Mouse (Mus musculus): Measurements from ENCODE around the gene Arhgef25. TPM values are rescaled to one million over a fixed set of nuclear protein-coding genes. Genes with fewer than 3 reads are reported as not detected.

The Arhgef25 gene
- polyA plus RNA-seq, 1 experiment from 2014 or later = 21.3 TPM

DNA sequence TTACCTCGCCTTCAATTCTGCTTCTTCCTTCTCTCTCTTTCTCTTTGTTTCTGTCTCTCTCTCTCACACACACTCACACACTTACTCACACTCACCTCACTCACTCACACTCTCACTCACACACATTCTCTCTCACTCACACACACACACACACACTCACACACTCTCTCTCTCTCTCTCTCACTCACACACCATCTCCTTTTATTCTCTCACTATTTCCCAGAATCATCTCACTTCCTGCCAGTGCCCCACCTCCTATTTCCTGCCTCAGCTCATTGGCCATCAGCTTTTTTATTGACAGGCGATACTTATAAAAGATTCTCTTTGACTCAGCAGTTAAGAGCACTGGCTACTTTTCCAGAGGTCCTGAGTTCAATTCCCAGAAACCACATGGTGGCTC, 28.5 kb upstream of the Arhgef25 start:
- WGBS = 80% methylated on average over 2 of the region's 2 CpGs

DNA sequence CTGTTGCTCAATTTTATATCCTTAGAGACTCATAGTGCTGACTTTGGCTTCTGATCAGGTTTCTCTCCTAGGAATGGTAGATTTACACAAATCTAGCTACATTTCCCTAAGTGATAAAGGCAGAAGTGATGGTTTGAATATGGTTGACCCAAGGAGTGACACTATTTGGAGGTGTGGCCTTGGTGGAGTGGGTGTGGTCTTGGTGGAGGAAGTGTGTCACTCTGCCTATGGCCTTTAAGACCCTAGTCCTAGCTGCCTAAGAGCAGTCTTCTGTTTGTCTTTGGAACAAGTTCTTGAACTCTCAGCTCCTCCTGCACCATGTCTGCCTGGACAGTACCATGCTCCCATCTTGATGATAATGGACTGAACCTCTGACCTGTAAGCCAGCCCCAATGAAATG, 27.3 kb upstream of the Arhgef25 start:
- Histone ChIP-seq H3K9ac (no peak overlapping the region), H3K27me3 (replicated peaks) (no peaks in the 10 kb centered on the region), H3K27ac (ENCODE audit: poor library complexity, severe bottlenecking) (no peak overlapping the region), H3K9me3 (replicated peaks) (0 out of 2 replicates have a peak, but pooled peaks cover 4% of the 10 kb centered on the region), H3K4me3 (no peak overlapping the region), H3K36me3 (no peaks in the 10 kb centered on the region), H3K4me2 (no peak overlapping the region), H3K4me1 (replicated peaks) (no peaks in the 10 kb centered on the region)
- ATAC-seq (ENCODE audit: insufficient number of reproducible peaks, low FRiP score) = no peak

More for the DNA sequence above, 28.5 kb upstream of the Arhgef25 start:
- no peaks in the 10 kb centered on the region for H3K36me3 ChIP-seq
- H3K9me3 ChIP-seq (replicated peaks) = 0 out of 2 replicates have a peak, but pooled peaks cover 4% of the 10 kb centered on the region
- H3K27me3 ChIP-seq (replicated peaks) = no peaks in the 10 kb centered on the region
- no peak overlapping the region for H3K4me2 ChIP-seq
- ATAC-seq (ENCODE audit: insufficient number of reproducible peaks, low FRiP score) = no peak
- no peak overlapping the region for H3K9ac ChIP-seq
- H3K4me3 ChIP-seq = no peak overlapping the region
- H3K27ac ChIP-seq (ENCODE audit: poor library complexity, severe bottlenecking) = no peak overlapping the region
- no peaks in the 10 kb centered on the region for H3K4me1 ChIP-seq (replicated peaks)

DNA sequence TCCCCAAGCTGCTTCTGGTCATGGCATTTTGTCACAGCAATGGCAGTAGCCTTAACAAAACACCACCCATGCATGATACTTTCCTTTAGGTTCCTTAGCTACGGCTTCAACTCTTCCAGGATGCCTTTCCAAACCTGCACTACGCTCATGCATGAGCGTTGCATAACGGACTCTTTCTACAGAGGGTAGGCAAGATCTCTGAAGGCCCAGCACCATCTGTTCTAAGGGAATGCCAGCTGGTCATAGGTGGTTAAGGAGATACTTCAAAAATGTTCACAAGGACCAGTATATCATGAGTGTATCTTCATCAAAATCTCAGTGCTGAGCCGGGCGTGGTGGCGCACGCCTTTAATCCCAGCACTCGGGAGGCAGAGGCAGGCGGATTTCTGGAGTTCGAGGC, 26.6 kb upstream of the Arhgef25 start:
- WGBS = 90% methylated on average over 11 of the region's 11 CpGs
- no peaks in the 10 kb centered on the region for H3K36me3 ChIP-seq
- H3K9me3 ChIP-seq (replicated peaks) = 0 out of 2 replicates have a peak, but pooled peaks cover 4% of the 10 kb centered on the region
- H3K27ac ChIP-seq (ENCODE audit: poor library complexity, severe bottlenecking) = no peak overlapping the region
- H3K4me1 ChIP-seq (replicated peaks) = no peaks in the 10 kb centered on the region
- no peak for ATAC-seq (ENCODE audit: insufficient number of reproducible peaks, low FRiP score)
- no peaks in the 10 kb centered on the region for H3K27me3 ChIP-seq (replicated peaks)
- no peak overlapping the region for H3K4me2 ChIP-seq
- no peak overlapping the region for H3K9ac ChIP-seq
- H3K4me3 ChIP-seq = no peak overlapping the region

DNA sequence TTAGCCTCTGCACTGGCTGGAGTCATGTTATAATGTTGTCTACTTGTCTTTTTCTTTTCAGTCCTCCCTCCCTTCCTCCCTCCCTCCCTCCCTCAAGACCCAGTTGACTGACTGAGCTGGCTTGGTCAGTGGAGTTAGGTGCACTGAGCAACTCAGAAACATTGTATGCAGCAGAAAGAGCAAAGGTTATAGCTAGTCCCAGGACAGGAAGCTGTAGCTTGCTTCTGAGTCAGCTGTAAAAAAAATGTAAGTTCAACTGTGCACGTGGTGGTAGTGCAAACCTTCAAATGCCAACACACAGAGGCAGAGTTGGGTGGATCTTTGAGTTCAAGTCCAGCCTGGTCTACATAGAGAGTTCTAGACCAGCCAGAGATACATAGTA, 24.5 kb upstream of the Arhgef25 start:
- no peak overlapping the region for H3K9ac ChIP-seq
- peaks cover 12% of the 10 kb centered on the region for H3K4me1 ChIP-seq (replicated peaks)
- H3K9me3 ChIP-seq (replicated peaks) = no peaks in the 10 kb centered on the region
- no peaks in the 10 kb centered on the region for H3K36me3 ChIP-seq
- no peak overlapping the region for H3K27ac ChIP-seq (ENCODE audit: poor library complexity, severe bottlenecking)
- no peak overlapping the region for H3K4me3 ChIP-seq
- no peak for ATAC-seq (ENCODE audit: insufficient number of reproducible peaks, low FRiP score)
- no peak overlapping the region for H3K4me2 ChIP-seq
- no peaks in the 10 kb centered on the region for H3K27me3 ChIP-seq (replicated peaks)
- WGBS = 53% methylated on average over 1 of the region's 1 CpGs

DNA sequence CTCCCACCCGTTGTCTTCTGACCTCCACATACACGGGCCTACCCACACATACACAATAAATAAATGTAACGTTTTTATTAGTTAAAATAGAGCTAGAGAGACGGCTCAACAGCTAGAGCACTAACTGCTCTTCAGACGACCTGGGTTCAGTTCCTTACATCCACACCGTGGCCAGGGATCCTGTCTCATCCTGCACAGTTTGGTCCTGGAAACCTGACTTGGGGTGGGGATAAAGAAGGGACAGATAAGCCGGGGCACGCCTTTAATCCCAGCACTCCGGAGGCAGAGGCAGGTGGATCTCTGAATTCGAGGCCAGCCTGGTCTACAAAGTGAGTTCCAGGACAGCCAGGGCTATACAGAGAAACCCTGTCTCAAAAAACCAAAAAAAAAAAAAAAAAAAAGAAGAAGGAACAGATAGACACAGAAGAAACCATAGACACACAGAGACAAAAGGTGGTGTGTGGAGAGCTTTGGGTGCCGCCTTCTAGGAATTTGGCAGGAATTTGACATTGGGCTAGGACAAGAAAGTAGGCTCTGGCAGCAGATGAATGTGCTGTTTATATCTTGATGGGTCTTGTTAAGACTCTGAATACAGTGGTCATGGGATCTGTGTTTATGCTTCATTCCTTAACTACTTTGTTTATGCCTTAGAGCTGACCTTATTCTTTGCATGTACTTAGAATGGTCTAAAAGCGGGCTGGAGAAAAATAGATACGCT, 24.0 kb upstream of the Arhgef25 start:
- ATAC-seq (ENCODE audit: insufficient number of reproducible peaks, low FRiP score) = no peak
- Histone ChIP-seq H3K4me3 (no peak overlapping the region), H3K27me3 (replicated peaks) (no peaks in the 10 kb centered on the region), H3K4me1 (replicated peaks) (peaks cover 12% of the 10 kb centered on the region), H3K27ac (ENCODE audit: poor library complexity, severe bottlenecking) (no peak overlapping the region), H3K36me3 (0 out of 2 replicates have a peak, but pooled peaks cover 2% of the 10 kb centered on the region), H3K4me2 (no peak overlapping the region), H3K9ac (no peak overlapping the region), H3K9me3 (replicated peaks) (no peaks in the 10 kb centered on the region)
- WGBS = 77% methylated on average over 13 of the region's 13 CpGs

DNA sequence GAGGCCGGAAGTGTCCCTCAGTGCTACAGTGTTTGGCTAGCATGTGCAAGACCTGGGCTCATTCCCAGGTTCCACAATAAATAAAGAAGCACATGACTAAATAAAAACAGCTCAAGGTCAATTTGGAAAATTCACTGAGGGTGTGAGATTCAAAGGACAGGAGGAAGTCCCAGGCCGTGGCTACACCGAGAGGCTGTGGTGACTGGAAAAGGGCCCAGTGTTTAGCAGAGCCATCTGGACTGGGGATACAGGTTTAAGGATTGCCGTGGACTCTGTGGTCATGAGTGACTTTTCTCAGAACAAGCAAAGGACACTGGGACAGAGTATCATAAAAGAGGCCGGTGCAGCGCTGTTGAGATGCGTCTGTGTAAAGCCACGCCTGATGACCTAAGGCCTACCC, 23.4 kb upstream of the Arhgef25 start:
- no peak overlapping the region for H3K9ac ChIP-seq
- no peak for ATAC-seq (ENCODE audit: insufficient number of reproducible peaks, low FRiP score)
- no peaks in the 10 kb centered on the region for H3K9me3 ChIP-seq (replicated peaks)
- peaks cover 12% of the 10 kb centered on the region for H3K4me1 ChIP-seq (replicated peaks)
- WGBS = 88% methylated on average over 8 of the region's 8 CpGs
- H3K36me3 ChIP-seq = peaks cover 7% of the 10 kb centered on the region
- H3K27ac ChIP-seq (ENCODE audit: poor library complexity, severe bottlenecking) = no peak overlapping the region
- no peak overlapping the region for H3K4me2 ChIP-seq
- H3K4me3 ChIP-seq = no peak overlapping the region
- H3K27me3 ChIP-seq (replicated peaks) = no peaks in the 10 kb centered on the region

DNA sequence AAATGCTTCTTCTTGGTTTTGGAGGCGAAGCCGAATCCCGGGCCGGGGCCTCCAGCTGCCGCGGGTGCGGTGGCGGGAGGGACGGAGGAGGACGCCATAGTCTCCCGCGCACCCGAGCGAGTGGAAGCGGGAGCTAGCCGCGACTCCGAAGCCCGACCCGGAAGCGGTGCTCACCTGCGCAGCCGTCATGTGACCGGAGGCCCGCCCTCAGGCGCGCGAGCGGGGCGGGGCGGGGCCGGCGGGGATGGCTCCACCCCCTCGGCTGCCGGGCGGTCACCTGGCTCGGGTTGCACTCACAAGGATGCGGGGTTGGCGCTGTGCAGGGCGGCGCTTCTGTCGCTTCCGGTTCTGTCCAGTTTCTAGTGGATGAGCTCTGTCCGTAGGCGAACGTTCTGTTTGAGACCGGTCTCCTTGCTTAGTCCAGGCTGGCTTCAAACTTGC, 21.6 kb upstream of the Arhgef25 start, which contains the start of gene Pip4k2c:
Gene Pip4k2c (minus strand): TSS at position 172 of the 441 bp plus-strand sequence.
- Histone ChIP-seq H3K4me3 (peak within 1 kb of the TSS; percentile 74), H3K4me1 (replicated peaks) (peaks cover 12% of the 10 kb centered on the region), H3K27ac (ENCODE audit: poor library complexity, severe bottlenecking) (peak within 1 kb of the TSS; percentile 25), H3K36me3 (peaks cover 23% of the 10 kb centered on the region), H3K9me3 (replicated peaks) (no peaks in the 10 kb centered on the region), H3K9ac (peak within 1 kb of the TSS; percentile 80), H3K4me2 (peak within 1 kb of the TSS; percentile 86), H3K27me3 (replicated peaks) (no peaks in the 10 kb centered on the region)
- ATAC-seq (ENCODE audit: insufficient number of reproducible peaks, low FRiP score) = peak; percentile 99
- under 1% methylated on average over 47 of the region's 47 CpGs for WGBS

DNA sequence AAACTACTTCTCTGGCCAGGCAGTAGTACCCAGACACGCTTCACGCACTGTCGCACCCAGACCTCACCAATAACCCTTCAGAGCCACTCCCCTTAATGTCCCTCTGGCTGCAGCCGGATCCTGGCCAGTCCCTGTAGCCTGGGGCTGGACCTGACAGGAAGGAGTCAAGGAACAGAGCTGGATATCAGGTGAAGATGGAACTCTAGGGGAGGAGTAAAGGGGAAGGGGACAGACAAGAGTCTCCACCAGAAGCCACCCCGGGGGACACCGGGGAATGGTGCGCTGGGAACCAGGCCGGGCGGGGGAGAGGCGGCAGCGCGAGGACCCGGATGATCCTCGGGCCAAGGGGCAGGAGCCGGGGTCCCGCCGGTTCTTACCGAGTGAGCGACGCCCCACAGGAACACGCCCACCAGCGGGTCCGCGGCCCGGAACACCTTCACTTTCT, 21.1 kb upstream of the Arhgef25 start:
- Histone ChIP-seq H3K4me2 (peak overlapping the region; percentile 86), H3K36me3 (peaks cover 27% of the 10 kb centered on the region), H3K4me1 (replicated peaks) (peaks cover 12% of the 10 kb centered on the region), H3K4me3 (peak overlapping the region; percentile 74), H3K9me3 (replicated peaks) (no peaks in the 10 kb centered on the region), H3K27me3 (replicated peaks) (no peaks in the 10 kb centered on the region), H3K9ac (peak overlapping the region; percentile 80), H3K27ac (ENCODE audit: poor library complexity, severe bottlenecking) (peak overlapping the region; percentile 25)
- peak; percentile 82 for ATAC-seq (ENCODE audit: insufficient number of reproducible peaks, low FRiP score)
- WGBS = under 1% methylated on average over 25 of the region's 25 CpGs

DNA sequence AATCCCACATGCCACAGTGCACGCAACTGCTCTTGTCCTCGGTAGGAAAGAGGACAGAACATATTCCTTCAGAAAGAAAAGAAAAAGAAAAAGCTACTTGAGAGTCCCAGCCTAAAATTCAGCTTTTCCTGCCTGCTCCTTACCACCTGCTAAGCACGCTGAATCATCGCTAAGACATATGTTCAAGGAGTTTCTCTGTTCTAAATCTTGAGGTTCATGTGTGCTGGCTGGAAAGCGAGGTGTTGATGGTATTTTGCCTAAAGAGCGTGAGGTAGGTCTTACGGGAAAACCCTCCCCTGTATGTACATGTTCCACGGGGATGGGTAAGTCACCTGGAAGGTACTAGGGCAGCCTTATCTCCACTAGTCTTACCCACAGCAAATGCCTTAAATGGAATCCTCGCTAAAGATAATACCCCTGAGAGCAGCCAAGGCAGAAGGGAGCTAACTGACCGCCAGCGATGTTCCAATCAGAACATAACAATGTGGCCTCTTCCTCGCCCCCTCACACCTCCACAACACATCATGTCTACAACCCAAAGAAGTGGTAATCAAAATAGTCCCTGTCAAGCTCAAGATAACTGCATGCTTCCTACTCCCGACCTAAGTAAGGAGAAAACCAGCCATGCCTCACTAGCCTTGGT, 20.2 kb upstream of the Arhgef25 start:
- Histone ChIP-seq H3K9ac (peak overlapping the region; percentile 80; the same call in 1 of the 2 replicates), H3K4me2 (peak overlapping the region; percentile 86), H3K27ac (ENCODE audit: poor library complexity, severe bottlenecking) (no peak overlapping the region), H3K27me3 (replicated peaks) (no peaks in the 10 kb centered on the region), H3K9me3 (replicated peaks) (no peaks in the 10 kb centered on the region), H3K4me1 (replicated peaks) (peaks cover 18% of the 10 kb centered on the region), H3K4me3 (peak overlapping the region; percentile 74), H3K36me3 (peaks cover 37% of the 10 kb centered on the region)
- 76% methylated on average over 13 of the region's 13 CpGs for WGBS
- ATAC-seq (ENCODE audit: insufficient number of reproducible peaks, low FRiP score) = no peak

DNA sequence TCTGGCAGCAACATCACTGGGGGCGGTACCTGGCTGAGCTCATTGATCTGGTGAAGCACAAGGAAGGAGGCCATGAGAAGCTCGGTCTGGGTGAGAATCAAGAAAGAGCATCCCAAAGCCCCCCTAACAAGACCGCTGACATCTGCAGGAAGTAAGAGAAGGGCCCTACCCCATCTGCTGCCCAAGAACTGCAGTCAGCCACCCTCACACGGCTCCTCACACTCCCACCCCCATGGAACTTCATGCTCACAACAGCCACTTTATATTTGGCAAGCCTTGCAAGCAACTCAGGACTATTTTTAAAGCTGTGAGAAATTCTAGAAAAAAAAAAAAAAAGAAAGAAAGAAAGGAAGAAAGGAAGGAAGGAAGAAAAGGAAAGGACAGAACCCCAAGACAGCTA, 19.0 kb upstream of the Arhgef25 start:
- Histone ChIP-seq H3K4me2 (no peak overlapping the region), H3K27ac (ENCODE audit: poor library complexity, severe bottlenecking) (no peak overlapping the region)
- WGBS = 67% methylated on average over 4 of the region's 4 CpGs

DNA sequence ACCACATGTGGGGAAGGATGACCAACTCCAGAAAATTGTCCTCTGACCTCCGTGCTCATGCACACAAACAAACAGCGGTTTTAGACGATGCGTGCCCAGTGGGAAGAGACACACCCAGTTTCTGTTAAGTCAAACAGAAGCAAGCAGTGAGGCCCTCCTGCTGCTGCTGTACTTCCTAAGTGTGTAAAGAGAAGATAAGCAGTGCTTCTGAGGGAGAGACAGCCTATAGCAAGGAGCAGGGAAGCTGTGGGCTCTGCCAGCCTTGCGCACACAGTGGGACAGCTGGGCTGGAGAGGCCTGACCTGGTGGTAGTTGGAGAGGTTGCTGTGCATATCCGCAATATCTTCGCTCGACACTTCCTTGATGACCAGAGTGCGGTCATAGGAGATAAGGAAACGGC, 15.5 kb upstream of the Arhgef25 start:
- peak; percentile 86 for ATAC-seq (ENCODE audit: insufficient number of reproducible peaks, low FRiP score)
- no peak overlapping the region for H3K4me3 ChIP-seq
- no peak overlapping the region for H3K9ac ChIP-seq
- H3K36me3 ChIP-seq = peaks cover 66% of the 10 kb centered on the region
- H3K4me2 ChIP-seq = peak overlapping the region; percentile 15; the same call in 1 of the 2 replicates
- H3K4me1 ChIP-seq (replicated peaks) = peaks cover 12% of the 10 kb centered on the region
- H3K9me3 ChIP-seq (replicated peaks) = no peaks in the 10 kb centered on the region
- WGBS = 66% methylated on average over 10 of the region's 10 CpGs
- no peaks in the 10 kb centered on the region for H3K27me3 ChIP-seq (replicated peaks)
- peak overlapping the region; percentile 54 for H3K27ac ChIP-seq (ENCODE audit: poor library complexity, severe bottlenecking)

More for the DNA sequence above, 19.0 kb upstream of the Arhgef25 start:
- H3K4me1 ChIP-seq (replicated peaks) = peaks cover 18% of the 10 kb centered on the region
- no peaks in the 10 kb centered on the region for H3K9me3 ChIP-seq (replicated peaks)
- no peaks in the 10 kb centered on the region for H3K27me3 ChIP-seq (replicated peaks)
- no peak overlapping the region for H3K9ac ChIP-seq
- ATAC-seq (ENCODE audit: insufficient number of reproducible peaks, low FRiP score) = no peak
- peaks cover 45% of the 10 kb centered on the region for H3K36me3 ChIP-seq
- H3K4me3 ChIP-seq = no peak overlapping the region

All from heart, embryonic 12.5 days (tissue).